Mouse (Mus musculus) heart, embryonic 15.5 days (tissue): ENCODE data around the gene Ccdc181. TPM values are rescaled to one million over a fixed set of nuclear protein-coding genes. Genes with fewer than 3 reads are reported as not detected.
A peak's percentile ranks its signal among the peaks of the same experiment; 100 is the strongest.

Experiments used
- ATAC-seq: fragments of 200-750 bp; cut with Nextera tagmentation; replicated peaks from 2 replicates; pipeline ENCODE4 v1.8.0; 2017; ENCODE audit warnings: low read depth, moderate TSS enrichment; ENCODE audit not compliant: insufficient number of reproducible peaks, insufficient read depth, low FRiP score
- H3K27ac ChIP-seq: fragments of 300-500 bp; sonication (generic); 2 replicates; pipeline ENCODE4 v1.5.1; 2015; ENCODE audit warnings: mild to moderate bottlenecking, inconsistent platforms
- H3K27me3 ChIP-seq: fragments of 300-500 bp; sonication (generic); 2 replicates; pipeline ENCODE4 v1.6.1; 2015; ENCODE audit warnings: inconsistent platforms
- H3K36me3 ChIP-seq: fragments of 300-500 bp; sonication (generic); 2 replicates; pipeline ENCODE4 v1.6.1; 2015; ENCODE audit warnings: mild to moderate bottlenecking, inconsistent platforms
- H3K4me1 ChIP-seq: fragments of 300-500 bp; sonication (generic); replicated peaks from 2 replicates; pipeline ENCODE4 v1.6.1; 2015; ENCODE audit warnings: inconsistent platforms
- H3K4me2 ChIP-seq: fragments of 300-500 bp; sonication (generic); 2 replicates; pipeline ENCODE4 v1.6.1; 2015; ENCODE audit warnings: inconsistent platforms, mild to moderate bottlenecking, moderate library complexity
- H3K4me3 ChIP-seq: fragments of 300-500 bp; sonication (generic); 2 replicates; pipeline ENCODE4 v1.5.1; 2015; ENCODE audit warnings: mild to moderate bottlenecking, inconsistent platforms
- H3K9ac ChIP-seq: fragments of 300-500 bp; sonication (generic); 2 replicates; pipeline ENCODE4 v1.6.1; 2015; ENCODE audit warnings: mild to moderate bottlenecking, inconsistent platforms
- H3K9me3 ChIP-seq: fragments of 300-500 bp; sonication (generic); replicated peaks from 2 replicates; pipeline ENCODE4 v1.6.1; 2016; ENCODE audit warnings: inconsistent platforms
- WGBS: fragments of 180-500 bp; shearing (Covaris S2); methylation state at CpG from one replicate; pipeline ENCODE4 v1.1.7; 2015; ENCODE audit warnings: mixed read lengths; 5-methylcytosine and 5-hydroxymethylcytosine counted together
- polyA plus RNA-seq: library from polyadenylated mRNA; unstranded; fragments of >200 nt; fragmentation: Nextera tagmentation; extraction: Ambion mirVana; gene quantifications from 2 replicates; pipeline ENCODE4 v1.2.1, GENCODE M21; 2015

Gene Ccdc181
- polyA plus RNA-seq, 1 experiment from 2014 or later: 10.4 TPM

- Histone ChIP-seq H3K4me3 (no peak overlapping the region), H3K27me3 (no peaks in the 10 kb centered on the region), H3K4me1 (peaks cover 32% of the 10 kb centered on the region), H3K9ac (no peak overlapping the region), H3K9me3 (no peaks in the 10 kb centered on the region), H3K27ac (no peak overlapping the region), H3K36me3 (peaks cover 6% of the 10 kb centered on the region), H3K4me2 (no peak overlapping the region)
- WGBS: 96% methylated on average over 5 of the region's 5 CpGs
- no peak for ATAC-seq
Measured at GRCm38 (mm10) chr1:164318474-164318873, 43.1 kb downstream of the Ccdc181 start.

GRCm38 (mm10) chr1:164319542-164320140, 44.3 kb downstream of the Ccdc181 start:
- peak; percentile 35; the same call in 1 of the 2 replicates for ATAC-seq
- Histone ChIP-seq H3K27me3 (no peaks in the 10 kb centered on the region), H3K9me3 (no peaks in the 10 kb centered on the region), H3K27ac (peak overlapping the region; percentile 61), H3K4me2 (peak overlapping the region; percentile 55), H3K4me1 (peaks cover 32% of the 10 kb centered on the region), H3K9ac (no peak overlapping the region), H3K4me3 (peak overlapping the region; percentile 15), H3K36me3 (no peaks in the 10 kb centered on the region)
- WGBS: 30% methylated on average over 14 of the region's 14 CpGs

DNA sequence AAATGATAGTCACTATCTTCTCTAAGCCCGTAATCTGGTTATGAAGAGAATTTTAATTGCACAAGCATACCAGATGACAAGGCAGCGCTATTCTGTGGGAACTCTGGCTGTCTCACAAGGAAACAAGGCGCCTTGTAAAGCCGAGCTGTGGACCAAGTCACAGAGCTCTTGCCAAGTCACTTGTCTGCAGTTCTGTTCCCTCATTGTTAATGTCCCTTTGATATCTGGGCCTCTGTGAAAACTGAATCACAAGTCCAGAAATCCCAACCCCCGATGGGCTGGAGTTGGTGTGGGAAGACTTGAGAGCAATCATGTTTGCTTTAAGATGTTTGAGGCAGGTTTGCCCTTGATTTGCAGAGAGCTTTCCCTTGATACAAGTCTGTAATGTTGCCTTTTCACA, 45.3 kb downstream of the Ccdc181 start:
- Histone ChIP-seq H3K4me1 (peaks cover 32% of the 10 kb centered on the region), H3K9ac (no peak overlapping the region), H3K27me3 (no peaks in the 10 kb centered on the region), H3K9me3 (no peaks in the 10 kb centered on the region), H3K4me2 (no peak overlapping the region), H3K36me3 (no peaks in the 10 kb centered on the region), H3K4me3 (no peak overlapping the region), H3K27ac (peak overlapping the region; percentile 28)
- ATAC-seq: no peak
- WGBS: 33% methylated on average over 5 of the region's 5 CpGs

- H3K4me3 ChIP-seq: no peak overlapping the region
- peak overlapping the region; percentile 28 for H3K27ac ChIP-seq
- no peaks in the 10 kb centered on the region for H3K9me3 ChIP-seq
- H3K27me3 ChIP-seq: no peaks in the 10 kb centered on the region
- WGBS: 62% methylated on average over 10 of the region's 10 CpGs
- no peak overlapping the region for H3K9ac ChIP-seq
- no peak for ATAC-seq
- no peaks in the 10 kb centered on the region for H3K36me3 ChIP-seq
- peaks cover 32% of the 10 kb centered on the region for H3K4me1 ChIP-seq
- H3K4me2 ChIP-seq: no peak overlapping the region
Measured at GRCm38 (mm10) chr1:164321408-164321807, 46.0 kb downstream of the Ccdc181 start.

DNA sequence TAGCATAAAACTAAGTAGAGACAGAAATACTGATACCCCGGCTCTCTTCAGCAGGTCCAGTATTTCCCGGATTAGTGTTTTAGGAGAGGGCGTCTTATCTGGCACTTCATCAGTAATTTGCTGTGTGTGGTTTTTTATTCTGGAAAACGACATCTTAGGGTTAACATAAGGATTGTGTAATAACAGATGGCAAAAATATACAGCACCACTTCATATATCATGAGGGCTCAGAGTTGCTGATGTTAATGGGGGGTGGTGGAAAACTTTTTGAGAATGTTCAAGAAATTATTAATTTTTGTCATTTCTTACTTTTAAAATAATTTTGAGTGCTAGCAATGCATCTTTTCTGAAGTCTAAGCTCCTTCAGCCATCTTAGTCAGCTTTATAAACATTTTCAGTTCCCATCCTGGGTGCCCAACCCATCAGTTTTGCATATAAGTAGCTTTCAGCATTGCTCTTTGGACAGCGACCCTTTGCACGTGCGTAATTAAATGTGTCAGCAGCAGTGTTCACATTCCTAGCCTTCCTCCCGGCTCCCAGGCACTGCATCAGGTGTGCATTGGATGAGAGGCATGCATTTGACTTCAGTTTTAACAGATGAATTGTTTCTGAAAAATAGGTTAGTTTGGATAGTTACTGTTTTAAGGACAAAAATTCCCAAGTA, 47.7 kb downstream of the Ccdc181 start:
- Histone ChIP-seq H3K4me3 (no peak overlapping the region), H3K4me1 (peaks cover 29% of the 10 kb centered on the region), H3K9me3 (no peaks in the 10 kb centered on the region), H3K27me3 (no peaks in the 10 kb centered on the region), H3K36me3 (no peaks in the 10 kb centered on the region), H3K27ac (no peak overlapping the region), H3K4me2 (no peak overlapping the region), H3K9ac (no peak overlapping the region)
- WGBS: 67% methylated on average over 8 of the region's 8 CpGs
- ATAC-seq: no peak

GRCm38 (mm10) chr1:164324221-164324620, 48.8 kb downstream of the Ccdc181 start:
- Histone ChIP-seq H3K36me3 (no peaks in the 10 kb centered on the region), H3K4me2 (no peak overlapping the region), H3K27ac (no peak overlapping the region), H3K4me1 (peaks cover 24% of the 10 kb centered on the region), H3K9me3 (no peaks in the 10 kb centered on the region), H3K27me3 (no peaks in the 10 kb centered on the region), H3K4me3 (no peak overlapping the region), H3K9ac (no peak overlapping the region)
- ATAC-seq: no peak
- WGBS: 87% methylated on average over 4 of the region's 4 CpGs

- Histone ChIP-seq H3K27ac (no peak overlapping the region), H3K4me3 (no peak overlapping the region), H3K36me3 (no peaks in the 10 kb centered on the region), H3K27me3 (no peaks in the 10 kb centered on the region), H3K9ac (no peak overlapping the region), H3K9me3 (no peaks in the 10 kb centered on the region), H3K4me1 (peaks cover 20% of the 10 kb centered on the region), H3K4me2 (no peak overlapping the region)
- 88% methylated on average over 2 of the region's 2 CpGs for WGBS
- ATAC-seq: no peak
Measured at GRCm38 (mm10) chr1:164324878-164325277, 49.5 kb downstream of the Ccdc181 start.

DNA sequence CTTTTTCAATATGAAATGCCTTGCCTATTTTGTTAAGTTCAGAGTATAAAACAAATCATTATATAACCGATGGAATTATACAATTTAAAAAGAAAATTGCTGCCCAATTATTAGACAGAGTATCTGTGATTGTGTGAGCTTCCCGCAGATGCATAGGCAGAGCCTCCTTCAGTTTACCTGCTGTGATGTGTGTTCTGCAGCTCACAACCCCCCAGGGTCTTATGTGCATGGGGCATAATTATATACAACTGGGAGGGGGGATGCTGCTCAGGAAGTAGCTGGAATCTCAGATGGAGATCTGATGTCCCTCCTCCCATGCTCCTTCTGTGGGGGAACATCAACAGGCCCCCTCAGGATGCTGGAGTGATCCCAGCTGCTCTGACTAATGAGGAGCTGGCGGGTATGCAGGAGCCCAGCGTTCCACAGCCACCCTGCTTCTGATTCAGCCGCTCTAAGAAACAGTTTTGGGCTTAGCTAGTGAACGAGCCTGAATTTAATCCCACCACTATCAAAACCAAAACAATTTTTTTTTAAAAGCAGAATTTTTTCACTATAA, 51.3 kb downstream of the Ccdc181 start:
- ATAC-seq: no peak
- WGBS: 66% methylated on average over 6 of the region's 6 CpGs
- peak overlapping the region; percentile 37; the same call in 1 of the 2 replicates for H3K27ac ChIP-seq

DNA sequence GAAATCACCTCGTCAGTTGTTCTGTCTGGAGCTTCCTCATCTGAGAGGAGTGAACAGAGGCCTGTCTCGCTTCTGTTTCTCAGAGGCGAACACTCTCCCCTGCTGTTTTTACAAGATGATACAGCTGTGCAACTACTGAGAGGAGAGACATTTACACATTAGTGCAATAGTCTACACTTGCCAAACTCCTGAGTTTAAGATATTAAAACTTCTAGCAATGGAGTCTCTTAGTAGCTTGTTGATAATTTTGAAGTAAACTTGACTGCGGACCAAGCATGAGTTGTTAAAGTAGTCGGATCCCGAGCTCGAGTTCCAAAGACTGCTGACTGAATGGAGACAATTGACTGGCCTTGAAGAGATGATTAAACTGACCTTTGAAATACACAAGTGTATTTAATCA, 52.4 kb downstream of the Ccdc181 start:
- no peak for ATAC-seq
- peaks cover 3% of the 10 kb centered on the region; the same call in 1 of the 2 replicates for H3K4me1 ChIP-seq
- H3K36me3 ChIP-seq: no peaks in the 10 kb centered on the region
- no peaks in the 10 kb centered on the region for H3K27me3 ChIP-seq
- H3K4me3 ChIP-seq: no peak overlapping the region
- H3K9ac ChIP-seq: no peak overlapping the region
- WGBS: 72% methylated on average over 7 of the region's 7 CpGs
- no peak overlapping the region; the same call in 1 of the 2 replicates for H3K27ac ChIP-seq
- no peak overlapping the region for H3K4me2 ChIP-seq
- H3K9me3 ChIP-seq: no peaks in the 10 kb centered on the region

More for the DNA sequence above, 51.3 kb downstream of the Ccdc181 start:
- no peaks in the 10 kb centered on the region for H3K9me3 ChIP-seq
- H3K4me3 ChIP-seq: no peak overlapping the region
- H3K36me3 ChIP-seq: no peaks in the 10 kb centered on the region
- H3K4me1 ChIP-seq: peaks cover 5% of the 10 kb centered on the region; the same call in 1 of the 2 replicates
- no peak overlapping the region for H3K4me2 ChIP-seq
- H3K9ac ChIP-seq: no peak overlapping the region
- H3K27me3 ChIP-seq: no peaks in the 10 kb centered on the region

DNA sequence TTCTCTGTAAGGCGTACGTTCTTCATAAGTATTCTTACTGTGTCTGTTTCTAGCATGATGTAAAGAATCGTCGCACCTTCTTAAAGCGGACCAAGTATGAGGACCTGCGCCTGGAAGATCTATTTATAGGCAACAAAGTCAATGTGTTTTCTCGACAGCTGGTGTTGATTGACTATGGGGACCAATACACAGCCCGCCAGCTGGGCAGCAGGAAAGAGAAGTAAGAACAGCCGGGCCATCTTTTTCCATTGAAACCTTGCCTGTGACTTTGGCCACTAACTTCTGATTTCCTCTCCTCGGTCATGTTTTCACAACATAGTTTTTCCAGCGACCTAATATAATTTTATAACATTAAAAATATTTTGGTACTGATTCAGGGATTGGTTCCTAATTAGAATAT, 57.2 kb downstream of the Ccdc181 start:
- Histone ChIP-seq H3K4me3 (no peak overlapping the region), H3K4me1 (0 out of 2 replicates have a peak, but pooled peaks cover 2% of the 10 kb centered on the region), H3K36me3 (0 out of 2 replicates have a peak, but pooled peaks cover 2% of the 10 kb centered on the region), H3K9ac (no peak overlapping the region), H3K9me3 (no peaks in the 10 kb centered on the region), H3K4me2 (no peak overlapping the region), H3K27ac (no peak overlapping the region), H3K27me3 (no peaks in the 10 kb centered on the region)
- no peak for ATAC-seq
- 60% methylated on average over 11 of the region's 11 CpGs for WGBS

DNA sequence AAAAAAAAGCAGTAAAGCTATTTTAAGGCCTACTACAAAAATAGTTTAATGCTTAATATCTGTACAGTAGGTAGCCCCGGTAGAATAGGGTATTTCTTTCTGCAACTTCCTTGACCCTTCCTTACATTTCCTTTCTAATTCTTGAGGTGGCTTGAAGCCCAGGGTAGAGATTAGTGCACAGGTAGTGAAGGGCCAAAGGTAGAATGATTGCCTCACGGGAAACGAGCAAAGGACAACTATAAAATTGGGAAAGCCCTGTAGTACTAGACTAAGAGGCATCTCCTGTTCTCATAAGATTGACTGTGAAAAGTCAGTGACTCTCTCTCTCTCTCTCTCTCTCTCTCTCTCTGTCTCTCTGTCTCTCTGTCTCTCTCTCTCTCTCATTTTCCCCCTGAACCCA, 60.0 kb downstream of the Ccdc181 start:
- Histone ChIP-seq H3K36me3 (0 out of 2 replicates have a peak, but pooled peaks cover 2% of the 10 kb centered on the region), H3K27ac (no peak overlapping the region), H3K9me3 (no peaks in the 10 kb centered on the region), H3K27me3 (no peaks in the 10 kb centered on the region), H3K4me2 (no peak overlapping the region), H3K4me3 (no peak overlapping the region), H3K4me1 (peaks cover 6% of the 10 kb centered on the region; the same call in 1 of the 2 replicates), H3K9ac (no peak overlapping the region)
- ATAC-seq: no peak
- 78% methylated on average over 3 of the region's 3 CpGs for WGBS
